In the genomic region with DNA sequence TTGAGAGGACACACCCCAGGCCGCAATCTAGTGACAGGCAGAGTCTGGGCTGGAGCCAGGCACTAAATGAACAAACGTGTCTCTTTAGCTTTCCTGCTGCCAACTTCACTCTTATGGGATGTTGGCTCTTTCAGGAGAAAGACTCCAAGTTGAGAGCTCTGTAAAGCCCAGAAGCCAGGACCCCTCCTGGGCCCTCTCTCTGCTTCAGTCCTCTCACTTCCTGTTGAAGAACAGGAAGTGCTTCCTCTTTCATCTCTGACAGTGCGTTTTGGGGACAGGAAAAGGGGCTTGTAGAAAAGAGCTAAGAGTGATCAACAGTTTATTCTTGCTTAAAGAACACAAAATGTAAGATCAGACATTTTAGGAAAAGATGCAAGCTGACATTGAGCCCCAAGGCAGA, we compare ENCODE assay signal across 18 mouse cellular contexts. TPM values are rescaled to one million over a fixed set of nuclear protein-coding genes. Genes with fewer than 3 reads are reported as not detected.
DNase-seq lines count a peak whose midpoint lies in the region; ATAC-seq lines count a peak whose summit lies in the region.
"Had no signal": no experiment of that assay in that cellular context is flagged by ENCODE, and none has a peak within 500 bp of the region (broad histone marks: within the 10 kb centered on the region; RNA-seq: fewer than 3 reads in every experiment).

No protein-coding gene starts in this region.

- peak; percentile 62 for ATAC-seq in inflammation-experienced regulatory T-cells, adult 6 months
- ATAC-seq: forebrain, embryonic 13.5 days; hindbrain, postnatal 0 days; liver, embryonic 12.5 days; midbrain, embryonic 13.5 days had no signal

- peak; percentile 42 for DNase-seq in A20 (ENCODE audit: low read depth, low spot score)
- peak; percentile 17 for DNase-seq in CD4-positive helper T cell, adult 2 months (ENCODE audit: low read depth, low spot score)
- DNase-seq in thymus, postnatal 14 days: peak; percentile 59
- DNase-seq in urinary bladder, postnatal 14 days (ENCODE audit: low spot score): no peak
- DNase-seq in layer of hippocampus, adult 8-10 months (ENCODE audit: low spot score in 2 of 2): no peak
- no peak for DNase-seq in adrenal gland, postnatal 14 days
- DNase-seq: adrenal gland, postnatal 10 days; cerebellum, postnatal 10 days; gastrocnemius, postnatal 10 days; kidney, adult 2 months; kidney, postnatal 14 days; lung, embryonic 14.5 days; right cerebral cortex, postnatal 14 days had no signal

RNA-seq across cellular contexts. Expression of a gene that starts 58.5 kb away (rescaled TPM):
- 1 to 10 TPM; 2.5 to 5.6 (median 5.2) TPM for polyA plus RNA-seq in inflammation-experienced regulatory T-cells, adult 6 months (2017; shearing (Covaris generic))
- total RNA-seq in layer of hippocampus, adult 8-10 months (2022): 10 to 100 TPM; 44.6 to 57.5 (median 50.9) TPM
- total RNA-seq in adrenal gland, postnatal 14 days (2021): 23.7 and 24.4 TPM in 2 replicates

Comparison
In these comparisons a context has a peak if more than half of its experiments do, and no peak if none do; other contexts are left out.
1. DNase-seq: peak in A20 (single experiment), CD4-positive helper T cell, adult 2 months (single experiment) and thymus, postnatal 14 days (single experiment); none in urinary bladder, postnatal 14 days (single experiment), layer of hippocampus, adult 8-10 months (0 of 2) and adrenal gland, postnatal 14 days (single experiment).